Mouse (Mus musculus): Measurements from ENCODE around the gene Kcnk2. TPM values are rescaled to one million over a fixed set of nuclear protein-coding genes. Genes with fewer than 3 reads are reported as not detected.

Kcnk2 gene
- total RNA-seq, 2 experiments from 2014 or later: 39.0 to 43.4 TPM

Small RNA genes lying within 50 kb of the gene (microRNA-seq; reads per million reads assigned to microRNA genes)
- 0 reads per million in 2 experiments for gene Gm24092
